Mouse (Mus musculus) urinary bladder, adult 18-20 months (tissue): ENCODE measurements around the gene Hist1h2an.
"Not testable (repeated sequence)": the region's sequence is repeated elsewhere in the genome, so short reads cannot be mapped to it uniquely, and the experiment has no call there.

ENCODE experiments used
- DNase-seq, 2 experiments: peaks; one replicate each; pipeline ENCODE4 v3.0.0; 2022; ENCODE audit warnings: low spot score in 2 of 2, mixed read lengths in 2 of 2

Gene Hist1h2an

DNA sequence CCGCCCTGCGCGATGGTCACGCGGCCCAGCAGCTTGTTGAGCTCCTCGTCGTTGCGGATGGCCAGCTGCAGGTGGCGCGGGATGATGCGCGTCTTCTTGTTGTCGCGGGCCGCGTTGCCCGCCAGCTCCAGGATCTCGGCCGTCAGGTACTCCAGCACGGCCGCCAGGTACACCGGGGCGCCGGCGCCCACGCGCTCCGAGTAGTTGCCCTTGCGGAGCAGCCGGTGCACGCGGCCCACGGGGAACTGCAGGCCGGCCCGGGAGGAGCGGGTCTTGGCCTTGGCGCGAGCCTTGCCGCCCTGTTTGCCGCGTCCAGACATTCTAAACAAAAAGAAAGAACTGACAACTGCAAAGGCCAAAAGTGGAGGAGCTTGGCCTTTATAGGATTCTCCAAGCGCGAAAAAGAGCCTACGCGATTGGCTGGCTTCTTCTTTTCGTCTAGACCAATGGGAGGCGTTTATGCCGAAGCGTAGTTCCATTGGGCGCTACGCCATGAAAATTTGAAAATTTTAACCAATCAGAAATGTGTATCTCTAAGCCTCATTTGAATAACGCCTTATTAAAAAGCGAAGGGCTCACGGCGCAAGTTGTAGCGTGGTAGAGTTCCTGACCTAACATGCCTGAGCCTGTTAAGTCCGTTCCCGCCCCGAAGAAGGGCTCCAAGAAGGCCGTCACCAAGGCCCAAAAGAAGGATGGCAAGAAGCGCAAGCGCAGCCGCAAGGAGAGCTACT lies at the start of gene Hist1h2an, which contains the start of gene Hist1h2bp:
Gene Hist1h2an (minus strand): TSS at position 320 of the 731 bp plus-strand sequence.
Gene Hist1h2bp (plus strand): TSS at position 563 of the 731 bp plus-strand sequence.
- peak; percentile 69 to 88 for DNase-seq

- not testable (repeated sequence) for DNase-seq
These were observed 46.4 kb upstream of the Hist1h2an start, which contains the start of the genes Hist1h2ap and Hist1h2br for GRCm38 (mm10) chr13:21833461-21833860. Hist1h2ap (minus strand) TSS chr13:21833507. Hist1h2br (plus strand) TSS chr13:21833743.

- peak in 1 of 2 experiments; percentile 9 for DNase-seq
These were observed 44.7 kb upstream of the Hist1h2an start, which contains the start of gene Hist1h4n for GRCm38 (mm10) chr13:21831418-21832394. Hist1h4n (minus strand) TSS chr13:21832196.

- DNase-seq = no peak
These were observed 43.3 kb upstream of the Hist1h2an start for GRCm38 (mm10) chr13:21830344-21830743.

- DNase-seq = no peak
These were observed 41.5 kb upstream of the Hist1h2an start for GRCm38 (mm10) chr13:21828511-21828910.

GRCm38 (mm10) chr13:21820082-21820890 lies 33.3 kb upstream of the Hist1h2an start:
- DNase-seq = not testable (repeated sequence)

DNA sequence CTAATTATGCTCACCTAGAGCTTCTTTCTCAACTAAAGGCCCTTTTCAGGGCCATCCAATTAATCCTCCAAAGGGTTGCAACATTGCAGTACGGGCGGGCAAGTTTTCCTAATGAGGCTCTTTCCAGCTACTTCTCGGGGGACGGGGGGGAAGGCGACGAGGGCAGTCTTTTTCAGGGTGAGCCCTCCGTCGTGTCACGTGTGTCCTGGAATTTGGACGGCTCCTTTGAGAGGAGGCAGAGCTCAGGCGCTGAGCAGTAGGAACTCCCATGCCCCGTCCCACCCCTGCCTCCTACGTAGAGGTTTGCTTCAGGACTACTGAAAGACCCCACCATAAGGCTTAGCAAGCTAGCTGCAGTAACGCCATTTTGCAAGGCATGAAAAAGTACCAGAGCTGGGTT lies 25.1 kb upstream of the Hist1h2an start:
- not testable (repeated sequence) for DNase-seq

- peak in 1 of 2 experiments; percentile 48 for DNase-seq
These were observed 24.5 kb upstream of the Hist1h2an start, which contains the start of gene Hist1h4m for GRCm38 (mm10) chr13:21811539-21811938. Hist1h4m (plus strand) TSS chr13:21811746.

DNA sequence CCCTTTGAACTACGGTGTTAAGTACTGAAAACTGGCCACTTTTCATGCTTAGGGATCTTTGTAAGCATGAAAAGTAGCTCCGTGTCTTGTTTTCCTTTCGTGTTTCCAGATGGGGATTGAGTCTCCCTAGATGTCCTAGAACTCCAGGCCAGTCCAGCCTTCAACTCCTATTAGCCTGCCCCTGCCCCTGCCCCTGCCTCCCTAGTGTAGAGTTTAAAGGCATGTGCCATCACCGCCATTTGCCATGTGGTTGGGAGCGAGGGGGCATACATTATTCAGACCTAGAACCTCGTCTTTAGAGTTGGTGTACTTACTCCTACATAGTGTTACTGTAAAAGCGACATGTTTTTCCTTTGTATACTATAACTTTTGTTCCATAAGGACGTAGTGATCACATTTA lies 24.1 kb upstream of the Hist1h2an start:
- DNase-seq = not testable (repeated sequence)

DNA sequence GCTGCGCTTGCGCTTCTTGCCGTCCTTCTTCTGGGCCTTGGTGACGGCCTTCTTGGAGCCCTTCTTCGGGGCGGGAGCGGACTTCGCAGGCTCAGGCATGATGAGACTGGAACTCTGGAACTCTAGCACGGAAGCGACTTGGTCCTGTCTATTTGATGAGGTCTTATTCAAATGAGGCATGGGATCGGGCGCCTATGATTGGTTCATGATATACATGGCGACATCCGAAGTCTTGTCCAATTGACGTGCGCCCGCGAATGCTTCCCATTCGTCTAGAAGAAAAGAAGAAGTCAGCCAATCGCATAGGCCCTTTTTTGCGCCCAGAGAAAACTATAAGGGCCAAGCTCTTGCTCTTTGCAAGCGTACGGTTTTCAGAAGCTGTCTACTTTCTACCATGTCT lies 23.1 kb upstream of the Hist1h2an start, which contains the start of the genes Hist1h2bq and Hist1h2ao:
Gene Hist1h2bq (minus strand): TSS at position 125 of the 400 bp plus-strand sequence.
Gene Hist1h2ao (plus strand): TSS at position 393 of the 400 bp plus-strand sequence.
- not testable (repeated sequence) for DNase-seq

- not testable (repeated sequence) for DNase-seq
These were observed 16.0 kb upstream of the Hist1h2an start for GRCm38 (mm10) chr13:21803058-21803457.

GRCm38 (mm10) chr13:21797163-21797562 lies 10.1 kb upstream of the Hist1h2an start:
- not testable (repeated sequence) for DNase-seq

DNA sequence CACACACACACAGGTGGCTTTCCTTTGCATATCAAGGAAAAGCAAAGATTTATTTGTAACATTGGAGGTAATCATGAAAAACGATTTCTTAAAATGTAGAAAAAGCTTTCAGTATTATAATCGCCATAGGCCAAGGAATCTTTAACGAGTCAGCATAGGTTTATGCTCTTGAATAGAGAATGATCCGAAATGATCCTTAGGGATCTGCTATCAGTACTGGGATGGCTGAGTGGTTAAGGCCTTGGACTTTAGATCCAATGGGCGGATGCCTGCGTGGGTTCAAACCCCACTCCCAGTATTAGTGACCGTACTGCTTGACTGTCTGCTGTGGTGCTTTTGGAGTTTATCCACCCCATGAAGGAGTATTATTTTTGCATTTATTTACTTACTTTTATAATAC lies 8.6 kb upstream of the Hist1h2an start:
- no peak for DNase-seq

GRCm38 (mm10) chr13:21790601-21791283 lies 3.7 kb upstream of the Hist1h2an start:
- no peak for DNase-seq

- DNase-seq = no peak
These were observed 2.9 kb upstream of the Hist1h2an start for GRCm38 (mm10) chr13:21789925-21790324.

DNA sequence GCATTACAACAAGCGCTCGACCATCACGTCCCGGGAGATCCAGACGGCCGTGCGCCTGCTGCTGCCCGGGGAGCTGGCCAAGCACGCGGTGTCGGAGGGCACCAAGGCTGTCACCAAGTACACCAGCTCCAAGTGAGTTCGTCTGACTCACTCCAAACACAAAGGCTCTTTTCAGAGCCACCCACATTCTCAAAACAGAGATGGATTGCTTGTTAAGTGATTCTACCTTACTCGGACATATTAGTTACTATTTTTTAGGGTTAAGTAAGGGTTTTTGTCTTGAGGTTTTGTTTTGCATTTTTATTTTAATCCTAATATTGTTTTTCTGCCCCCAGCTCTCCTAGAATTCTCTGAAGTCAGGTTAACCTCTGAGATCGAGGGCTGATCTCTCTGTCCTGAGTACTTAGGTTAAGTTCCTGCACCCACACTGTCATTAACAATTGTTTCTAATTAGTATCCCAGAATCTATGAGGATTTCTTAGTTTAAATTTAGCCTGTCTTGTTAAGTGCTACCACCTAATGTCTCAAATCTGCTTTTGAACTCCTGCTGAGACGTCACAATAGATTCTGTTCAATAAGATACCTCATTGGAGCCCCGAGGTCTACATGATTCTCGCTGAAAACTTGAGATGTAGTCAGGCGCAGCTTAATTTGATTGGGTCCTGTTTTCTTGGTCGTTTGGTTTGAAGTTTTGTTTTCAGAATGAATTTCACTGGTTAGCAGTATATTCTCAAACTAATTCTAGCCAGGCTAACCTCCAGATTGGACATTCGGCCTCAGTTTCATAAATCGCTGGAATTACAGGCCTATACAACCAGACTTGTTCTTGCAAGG lies 959 bp upstream of the Hist1h2an start:
- DNase-seq = no peak

DNA sequence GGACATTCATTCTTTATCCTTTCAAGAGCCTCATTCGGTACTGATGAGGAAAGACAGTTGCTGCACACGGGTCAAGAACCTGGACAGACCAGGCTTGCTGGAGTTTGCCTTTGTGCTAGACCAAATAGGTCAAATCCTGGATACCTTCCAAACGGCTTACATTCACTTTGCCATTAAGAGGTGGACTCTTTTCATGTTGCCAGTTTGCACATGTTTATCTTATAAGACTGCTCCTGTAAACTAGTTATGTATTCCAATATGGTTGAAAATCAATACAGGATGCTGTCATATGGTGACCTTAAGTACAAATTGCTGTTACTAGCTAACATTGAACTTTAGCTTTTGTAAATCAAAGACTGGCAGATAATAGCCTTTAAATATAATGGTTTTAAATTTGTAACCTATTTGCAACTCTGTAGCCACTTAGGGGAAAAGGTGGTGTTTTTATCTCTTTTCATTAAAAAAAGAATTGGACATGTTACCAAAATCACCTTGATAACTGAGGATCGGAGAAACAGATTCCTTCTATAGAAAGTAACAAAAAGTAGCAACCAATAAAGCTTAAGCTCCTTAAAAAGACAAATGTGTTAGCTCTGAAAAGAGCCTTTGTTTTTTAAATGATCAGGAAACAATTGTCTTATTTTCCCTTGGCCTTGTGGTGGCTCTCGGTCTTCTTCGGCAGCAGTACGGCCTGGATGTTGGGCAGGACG lies 674 bp downstream of the Hist1h2an start:
- no peak for DNase-seq

GRCm38 (mm10) chr13:21784311-21784710 lies 2.7 kb downstream of the Hist1h2an start:
- no peak for DNase-seq

GRCm38 (mm10) chr13:21783734-21784161 lies 3.3 kb downstream of the Hist1h2an start:
- DNase-seq = no peak
